Mouse (Mus musculus) hindbrain, embryonic 14.5 days (tissue): ENCODE results near the gene Phlpp1. TPM values are rescaled to one million over a fixed set of nuclear protein-coding genes. Genes with fewer than 3 reads are reported as not detected.

Experiments used
- ATAC-seq: fragments of 200-750 bp; cut with Nextera tagmentation; 2 replicates; pipeline ENCODE4 v1.8.0; 2017; ENCODE audit warnings: moderate number of reproducible peaks, mild to moderate bottlenecking, moderate TSS enrichment, moderate library complexity; ENCODE audit not compliant: low FRiP score
- DNase-seq: peaks from one replicate; pipeline ENCODE4 v3.0.0-alpha.2; 2015; ENCODE audit warnings: low spot score
- H3K27ac ChIP-seq: fragments of 300-500 bp; sonication (generic); 2 replicates; pipeline ENCODE4 v1.5.1; 2014; ENCODE audit warnings: mild to moderate bottlenecking, moderate library complexity
- H3K27me3 ChIP-seq: fragments of 300-500 bp; sonication (generic); 2 replicates; pipeline ENCODE4 v1.6.1; 2014; ENCODE audit warnings: mild to moderate bottlenecking, low read length, mixed read lengths; ENCODE audit not compliant: control insufficient read depth, insufficient read depth
- H3K36me3 ChIP-seq: fragments of 300-500 bp; sonication (generic); replicated peaks from 2 replicates; pipeline ENCODE4 v1.6.1; 2014; ENCODE audit not compliant: control insufficient read depth, insufficient read depth
- H3K4me1 ChIP-seq: fragments of 300-500 bp; sonication (generic); replicated peaks from 2 replicates; pipeline ENCODE4 v1.6.1; 2014; ENCODE audit warnings: antibody characterized with exemption, low read length, mixed read lengths; ENCODE audit not compliant: control insufficient read depth, insufficient read depth
- H3K4me2 ChIP-seq: fragments of 300-500 bp; sonication (generic); replicated peaks from 2 replicates; pipeline ENCODE4 v1.6.1; 2014; ENCODE audit warnings: mild to moderate bottlenecking, moderate library complexity
- H3K4me3 ChIP-seq: fragments of 300-500 bp; sonication (generic); replicated peaks from 2 replicates; pipeline ENCODE4 v1.5.1; 2014; ENCODE audit warnings: mild to moderate bottlenecking, low read length
- H3K9ac ChIP-seq: fragments of 300-500 bp; sonication (generic); 2 replicates; pipeline ENCODE4 v1.6.1; 2014
- H3K9me3 ChIP-seq: fragments of 300-500 bp; sonication (generic); 2 replicates; pipeline ENCODE4 v1.6.1; 2016; ENCODE audit warnings: low read length; ENCODE audit not compliant: control insufficient read depth
- WGBS: fragments of 180-500 bp; shearing (Covaris S2); extraction: QIAGEN DNeasy Blood & Tissue Kit; methylation state at CpG from one replicate; pipeline ENCODE4 v1.1.7; 2014; 5-methylcytosine and 5-hydroxymethylcytosine counted together
- polyA plus RNA-seq: library from polyadenylated mRNA; unstranded; fragments of >200 nt; fragmentation: Nextera tagmentation; extraction: Ambion mirVana; gene quantifications from 2 replicates; pipeline ENCODE4 v1.2.1, GENCODE M21; 2014

The Phlpp1 gene
- polyA plus RNA-seq, 1 experiment from 2014 or later: 9.6 TPM

DNA sequence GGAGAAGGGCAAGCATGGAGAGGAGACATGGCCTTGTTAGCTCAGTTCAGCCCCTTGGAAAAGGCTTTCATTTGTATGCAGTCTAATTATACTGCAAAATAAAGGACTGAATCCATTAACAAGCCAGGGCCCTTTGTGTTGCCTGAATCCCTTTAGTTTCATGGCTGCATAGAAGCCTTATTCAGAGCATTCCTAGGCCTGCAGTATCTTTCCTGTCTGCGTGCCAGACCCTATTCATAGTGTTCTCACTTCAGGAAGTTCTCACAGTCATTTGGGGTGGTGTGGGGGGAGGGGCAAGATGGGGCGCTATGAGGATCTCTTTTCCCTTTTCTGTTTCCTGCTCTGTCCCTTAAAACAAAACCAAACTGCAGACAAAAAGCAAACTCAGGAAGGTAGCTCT lies 28.1 kb downstream of the Phlpp1 start:
- DNase-seq: peak; percentile 69
- no peaks in the 10 kb centered on the region for H3K36me3 ChIP-seq
- H3K27me3 ChIP-seq: no peaks in the 10 kb centered on the region
- no peaks in the 10 kb centered on the region for H3K9me3 ChIP-seq
- H3K4me3 ChIP-seq: no peak overlapping the region
- peaks cover 49% of the 10 kb centered on the region for H3K4me1 ChIP-seq
- 6% methylated on average over 2 of the region's 2 CpGs for WGBS
- ATAC-seq: peak; percentile 86
- H3K27ac ChIP-seq: peak overlapping the region; percentile 79
- no peak overlapping the region for H3K9ac ChIP-seq
- H3K4me2 ChIP-seq: peak overlapping the region; percentile 21

DNA sequence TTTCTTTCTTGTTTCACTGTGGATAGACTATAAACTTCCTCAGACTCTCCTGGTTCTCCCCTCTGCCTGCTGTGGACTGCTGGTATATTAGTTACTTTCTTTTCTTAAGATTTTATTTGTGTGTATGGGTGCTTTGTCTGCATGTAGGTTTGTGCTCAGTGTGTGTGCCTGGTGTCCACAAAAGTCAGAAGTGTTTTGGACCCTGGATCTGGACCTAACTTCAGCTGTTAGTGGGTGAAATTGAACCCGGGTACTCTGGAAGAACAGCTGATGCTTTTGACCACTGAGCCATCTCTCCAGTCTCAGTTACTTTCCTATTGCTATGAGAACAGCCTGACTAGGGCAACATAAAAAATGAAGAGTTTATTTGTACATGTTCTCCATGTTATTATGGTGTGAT lies 29.5 kb downstream of the Phlpp1 start:
- 73% methylated on average over 1 of the region's 1 CpGs for WGBS
- Histone ChIP-seq H3K27me3 (no peaks in the 10 kb centered on the region), H3K4me1 (peaks cover 49% of the 10 kb centered on the region)

DNA sequence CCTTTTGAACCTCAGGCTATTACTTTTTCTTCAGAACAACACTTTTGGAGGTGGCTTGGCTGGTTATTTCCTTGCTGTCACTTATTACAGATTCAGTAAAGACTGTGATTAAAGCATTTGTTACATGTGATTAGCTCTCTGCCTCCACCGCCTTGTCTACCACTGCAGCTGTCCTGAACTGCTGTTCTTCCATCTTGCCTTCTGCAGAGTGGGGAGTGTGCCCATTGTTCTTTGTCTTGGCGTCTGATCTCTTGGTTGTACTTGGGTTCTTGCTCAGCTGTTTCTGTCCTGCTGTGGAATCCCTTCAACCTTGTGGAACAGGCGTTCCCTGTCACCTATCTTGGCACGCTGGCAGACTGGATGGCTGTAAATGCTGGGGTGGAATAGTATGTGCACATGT lies 30.4 kb downstream of the Phlpp1 start:
- Histone ChIP-seq H3K4me3 (no peak overlapping the region), H3K9ac (no peak overlapping the region), H3K27ac (no peak overlapping the region), H3K36me3 (no peaks in the 10 kb centered on the region), H3K9me3 (no peaks in the 10 kb centered on the region), H3K27me3 (no peaks in the 10 kb centered on the region), H3K4me1 (peaks cover 49% of the 10 kb centered on the region), H3K4me2 (no peak overlapping the region)
- DNase-seq (no peak), ATAC-seq (no peak)
- 44% methylated on average over 4 of the region's 4 CpGs for WGBS

More for the DNA sequence above, 29.5 kb downstream of the Phlpp1 start:
- no peak overlapping the region for H3K4me3 ChIP-seq
- no peak overlapping the region for H3K4me2 ChIP-seq
- no peaks in the 10 kb centered on the region for H3K36me3 ChIP-seq
- no peak for DNase-seq
- ATAC-seq: no peak
- H3K27ac ChIP-seq: 0 out of 2 replicates have a peak overlapping the region, but pooled peaks have one; percentile 43
- no peaks in the 10 kb centered on the region for H3K9me3 ChIP-seq
- no peak overlapping the region for H3K9ac ChIP-seq

DNA sequence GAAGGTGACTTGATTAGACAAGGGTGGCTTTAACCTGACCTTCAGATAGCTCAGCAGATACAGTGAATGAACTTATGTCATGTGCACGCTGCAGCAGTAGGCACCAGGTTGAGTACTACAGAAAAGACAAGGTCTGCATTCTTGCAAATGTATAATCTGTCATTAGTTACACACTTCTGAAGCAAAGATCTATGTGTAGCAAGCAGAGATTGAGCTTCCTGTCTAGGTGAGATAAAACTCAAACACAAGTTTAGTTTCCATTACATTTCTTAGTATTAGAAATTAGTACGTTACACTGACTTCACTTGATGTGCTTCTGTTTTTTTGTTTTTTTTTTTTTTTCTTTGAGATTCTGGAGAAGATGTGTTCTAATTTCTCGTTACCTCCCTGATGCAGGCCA lies 32.4 kb downstream of the Phlpp1 start:
- H3K9me3 ChIP-seq: no peaks in the 10 kb centered on the region
- H3K4me2 ChIP-seq: no peak overlapping the region
- H3K9ac ChIP-seq: no peak overlapping the region
- no peak for DNase-seq
- no peaks in the 10 kb centered on the region for H3K27me3 ChIP-seq
- H3K36me3 ChIP-seq: no peaks in the 10 kb centered on the region
- no peak overlapping the region for H3K27ac ChIP-seq
- no peak overlapping the region for H3K4me3 ChIP-seq
- H3K4me1 ChIP-seq: peaks cover 42% of the 10 kb centered on the region
- ATAC-seq: no peak
- WGBS: 69% methylated on average over 3 of the region's 3 CpGs

DNA sequence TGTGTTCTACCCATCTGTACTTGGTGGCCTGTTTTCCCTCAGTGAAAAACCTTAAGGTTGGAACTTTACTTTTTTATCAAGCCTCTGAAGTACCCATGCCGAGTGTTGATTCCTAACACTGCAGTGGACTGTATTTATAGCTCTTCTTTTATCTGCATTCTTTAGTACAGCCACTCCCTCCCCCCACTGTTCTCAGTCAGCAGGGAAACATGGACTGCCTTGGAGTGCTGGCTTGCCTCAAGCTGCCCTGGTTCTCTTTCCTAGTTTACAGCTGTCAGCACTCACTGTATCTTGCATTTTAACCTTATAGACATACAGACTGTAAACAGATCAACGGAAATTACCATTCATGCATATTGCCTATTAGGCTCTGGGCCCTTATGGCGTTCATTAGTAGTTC lies 32.8 kb downstream of the Phlpp1 start:
- ATAC-seq: no peak
- no peaks in the 10 kb centered on the region for H3K27me3 ChIP-seq
- H3K4me3 ChIP-seq: no peak overlapping the region
- H3K4me1 ChIP-seq: peaks cover 37% of the 10 kb centered on the region
- H3K4me2 ChIP-seq: no peak overlapping the region
- no peaks in the 10 kb centered on the region for H3K9me3 ChIP-seq
- 42% methylated on average over 3 of the region's 3 CpGs for WGBS
- no peaks in the 10 kb centered on the region for H3K36me3 ChIP-seq
- no peak for DNase-seq
- H3K9ac ChIP-seq: no peak overlapping the region
- no peak overlapping the region for H3K27ac ChIP-seq

DNA sequence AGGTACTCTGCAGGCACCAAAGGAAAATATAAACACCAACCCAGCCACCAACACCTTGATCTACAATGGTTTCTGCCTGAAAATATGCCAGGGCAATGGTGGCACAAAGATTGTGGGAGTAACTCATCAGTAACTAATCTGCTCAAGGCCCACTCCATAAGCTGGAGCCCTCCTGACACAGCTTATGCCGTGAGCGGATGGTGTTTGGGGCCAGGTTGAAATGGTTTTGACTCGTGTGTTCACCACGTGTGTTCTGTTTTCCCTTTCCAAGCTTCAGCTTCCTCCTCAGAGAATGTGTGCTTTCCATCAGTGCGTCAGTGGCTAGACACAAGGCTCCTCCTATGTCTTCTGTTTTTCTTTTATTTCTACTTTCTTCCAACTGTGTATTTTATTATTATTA lies 37.0 kb downstream of the Phlpp1 start:
- Histone ChIP-seq H3K4me2 (no peak overlapping the region), H3K27ac (no peak overlapping the region), H3K36me3 (no peaks in the 10 kb centered on the region), H3K4me3 (no peak overlapping the region), H3K9ac (no peak overlapping the region), H3K27me3 (no peaks in the 10 kb centered on the region), H3K4me1 (peaks cover 10% of the 10 kb centered on the region), H3K9me3 (no peaks in the 10 kb centered on the region)
- ATAC-seq (no peak), DNase-seq (no peak)
- 84% methylated on average over 5 of the region's 5 CpGs for WGBS

DNA sequence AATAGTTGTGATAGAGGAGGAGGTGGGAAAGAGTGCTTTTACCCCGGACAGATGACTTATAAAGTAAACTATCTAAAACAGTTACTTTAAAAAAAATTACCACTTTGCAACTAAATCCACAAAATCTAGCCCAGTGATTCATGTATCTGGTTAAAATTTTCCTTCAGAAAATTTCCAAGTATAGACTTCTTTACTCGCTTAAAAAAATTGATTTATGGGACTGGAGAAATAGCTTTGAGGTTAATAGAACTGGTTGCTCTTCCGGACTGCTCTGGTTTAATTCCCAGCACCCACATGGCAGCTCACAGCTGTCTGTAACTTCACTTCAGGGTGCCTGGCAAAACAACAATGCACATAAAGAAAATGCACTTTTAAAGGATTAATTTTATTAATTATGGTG lies 38.9 kb downstream of the Phlpp1 start:
- Histone ChIP-seq H3K27me3 (no peaks in the 10 kb centered on the region), H3K36me3 (no peaks in the 10 kb centered on the region), H3K9ac (no peak overlapping the region), H3K4me2 (no peak overlapping the region), H3K4me3 (no peak overlapping the region), H3K4me1 (no peaks in the 10 kb centered on the region), H3K9me3 (no peaks in the 10 kb centered on the region), H3K27ac (no peak overlapping the region)
- 88% methylated on average over 3 of the region's 3 CpGs for WGBS
- DNase-seq (no peak), ATAC-seq (no peak)

DNA sequence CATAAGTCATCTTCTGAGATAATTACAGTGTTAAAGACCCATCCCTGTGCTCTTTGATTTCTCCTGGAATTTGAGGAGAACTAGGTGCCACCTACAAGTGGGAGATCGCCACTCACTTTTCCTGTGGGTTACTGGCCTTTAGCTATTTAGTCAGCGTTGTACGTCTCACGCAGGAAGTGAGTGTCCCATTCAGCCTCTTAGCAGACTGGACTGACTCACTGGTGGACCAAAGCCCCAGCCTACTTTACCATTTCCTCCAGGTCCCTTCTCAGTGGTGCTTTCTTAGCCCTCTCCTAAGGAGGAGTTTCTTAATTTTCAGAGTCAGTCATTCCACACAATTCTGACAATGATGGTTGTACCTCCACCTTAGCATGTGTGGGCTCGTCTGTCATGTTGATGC lies 39.6 kb downstream of the Phlpp1 start:
- no peak overlapping the region for H3K4me2 ChIP-seq
- DNase-seq (no peak), ATAC-seq (no peak)
- H3K9ac ChIP-seq: no peak overlapping the region
- H3K9me3 ChIP-seq: no peaks in the 10 kb centered on the region
- H3K27ac ChIP-seq: no peak overlapping the region
- H3K4me3 ChIP-seq: no peak overlapping the region
- no peaks in the 10 kb centered on the region for H3K4me1 ChIP-seq
- no peaks in the 10 kb centered on the region for H3K36me3 ChIP-seq
- no peaks in the 10 kb centered on the region for H3K27me3 ChIP-seq
- WGBS: 93% methylated on average over 5 of the region's 5 CpGs

DNA sequence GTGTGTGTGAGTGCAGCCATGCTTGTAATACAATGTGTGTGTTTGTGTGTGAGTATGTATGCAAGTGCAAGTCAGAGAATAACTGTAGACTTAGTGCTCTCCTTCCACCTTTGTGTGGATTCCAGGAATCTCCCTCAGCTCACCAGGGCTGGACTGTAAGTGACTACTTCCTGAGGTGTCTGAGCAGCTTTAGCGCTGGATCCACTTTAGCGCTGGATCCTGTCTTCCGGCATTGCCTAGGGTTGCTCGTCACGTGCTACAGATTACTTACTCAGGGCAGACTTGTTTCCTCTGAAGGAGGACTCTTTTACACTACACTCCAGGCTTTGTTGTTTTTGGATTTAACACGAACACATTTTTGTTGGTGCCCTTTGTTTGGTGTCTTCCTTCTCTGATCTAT lies 48.9 kb downstream of the Phlpp1 start:
- H3K9me3 ChIP-seq: 0 out of 2 replicates have a peak, but pooled peaks cover 4% of the 10 kb centered on the region
- no peak overlapping the region for H3K4me3 ChIP-seq
- ATAC-seq (no peak), DNase-seq (no peak)
- peaks cover 10% of the 10 kb centered on the region for H3K4me1 ChIP-seq
- H3K36me3 ChIP-seq: no peaks in the 10 kb centered on the region
- no peak overlapping the region for H3K4me2 ChIP-seq
- H3K27ac ChIP-seq: no peak overlapping the region
- 79% methylated on average over 6 of the region's 6 CpGs for WGBS
- H3K27me3 ChIP-seq: no peaks in the 10 kb centered on the region
- H3K9ac ChIP-seq: no peak overlapping the region

DNA sequence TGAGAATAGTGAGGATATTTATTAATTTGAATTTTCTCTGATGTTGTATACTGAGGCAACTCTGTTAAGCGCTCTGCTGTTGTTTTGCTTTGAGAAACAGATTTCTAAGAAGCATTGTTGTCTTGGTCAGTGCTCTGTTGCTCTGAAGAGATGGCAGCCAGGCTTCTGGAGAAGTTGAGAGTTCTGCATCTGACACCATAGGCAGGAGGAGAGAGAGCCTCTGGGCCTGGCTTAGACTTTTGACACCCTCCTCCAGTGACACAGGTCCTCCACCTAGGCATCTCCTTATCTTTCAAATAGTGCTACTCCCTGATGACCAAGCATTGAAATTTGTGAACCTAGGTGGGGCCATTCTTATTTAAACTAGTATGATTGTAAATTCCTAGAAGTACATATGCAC lies 49.8 kb downstream of the Phlpp1 start:
- no peaks in the 10 kb centered on the region for H3K36me3 ChIP-seq
- H3K27me3 ChIP-seq: no peaks in the 10 kb centered on the region
- ATAC-seq: no peak
- H3K9ac ChIP-seq: no peak overlapping the region
- H3K4me3 ChIP-seq: no peak overlapping the region
- DNase-seq: no peak
- 72% methylated on average over 1 of the region's 1 CpGs for whole genome bisulfite sequencing
- no peak overlapping the region for H3K4me2 ChIP-seq
- no peak overlapping the region for H3K27ac ChIP-seq
- H3K9me3 ChIP-seq: 0 out of 2 replicates have a peak, but pooled peaks cover 4% of the 10 kb centered on the region
- peaks cover 10% of the 10 kb centered on the region for H3K4me1 ChIP-seq
